Mouse (Mus musculus) heart, postnatal 25 days (tissue): ENCODE results near the gene Olfr963. TPM values are rescaled to one million over a fixed set of nuclear protein-coding genes. Genes with fewer than 3 reads are reported as not detected.

ENCODE experiments used
- total RNA-seq, 2 experiments: library from RNA; stranded (reverse); gene quantifications; 2 replicates each; pipeline ENCODE4 v1.2.3; 2021

Gene Olfr963
- total RNA-seq, 2 experiments from 2014 or later, result not detected

Other genes starting within 250 kb of the Olfr963 start
- gene Olfr952, start 240.1 kb upstream of the Olfr963 start, total RNA-seq, result not detected
- gene Olfr954, start 210.5 kb upstream of the Olfr963 start, total RNA-seq, result not detected
- gene Olfr955, start 195.3 kb upstream of the Olfr963 start, total RNA-seq, result not detected
- gene Olfr44, start 173.2 kb upstream of the Olfr963 start, total RNA-seq, result not detected
- gene Olfr957, start 151.4 kb upstream of the Olfr963 start, total RNA-seq, result not detected
- gene Olfr958, start 113.2 kb upstream of the Olfr963 start, total RNA-seq, result not detected
- gene Olfr959, start 91.6 kb upstream of the Olfr963 start, total RNA-seq, result not detected
- under 1 TPM; 0.36 to 0.78 TPM for gene AW551984, start 62.8 kb upstream of the Olfr963 start, total RNA-seq
- gene Olfr148, start 56.5 kb upstream of the Olfr963 start, total RNA-seq, result not detected
- not detected for gene Olfr960, start 45.8 kb upstream of the Olfr963 start, total RNA-seq
- not detected for gene Olfr961, start 22.1 kb upstream of the Olfr963 start, total RNA-seq
- gene Olfr149, start 39.9 kb downstream of the Olfr963 start, total RNA-seq, result not detected
- not detected for gene Olfr965, start 44.1 kb downstream of the Olfr963 start, total RNA-seq
- not detected for gene Olfr150, start 63.8 kb downstream of the Olfr963 start, total RNA-seq
- gene Olfr967, start 79.0 kb downstream of the Olfr963 start, total RNA-seq, result not detected
- not detected for gene Olfr968, start 116.0 kb downstream of the Olfr963 start, total RNA-seq
- gene Olfr969, start 123.7 kb downstream of the Olfr963 start, total RNA-seq, result not detected
- gene Olfr970, start 141.7 kb downstream of the Olfr963 start, total RNA-seq, result not detected
- not detected for gene Olfr971, start 169.7 kb downstream of the Olfr963 start, total RNA-seq
- gene Olfr972, start 199.2 kb downstream of the Olfr963 start, total RNA-seq, result not detected
- gene Olfr229, start 240.1 kb downstream of the Olfr963 start, total RNA-seq, result not detected